Mouse (Mus musculus) testis, postnatal 14 days (tissue): ENCODE data around the gene Cdk5rap3.

Source experiments
- DNase-seq: peaks from one replicate; pipeline ENCODE4 v3.0.0; 2021; ENCODE audit warnings: low spot score

Cdk5rap3 gene

GRCm38 (mm10) chr11:96895886-96896285 lies 20.4 kb downstream of the Cdk5rap3 start:
- no peak for DNase-seq

GRCm38 (mm10) chr11:96893203-96893842 lies 23.0 kb downstream of the Cdk5rap3 start:
- DNase-seq: no peak

- no peak for DNase-seq
Observed at GRCm38 (mm10) chr11:96891784-96892527, 24.3 kb downstream of the Cdk5rap3 start.

GRCm38 (mm10) chr11:96886942-96887546 lies 29.3 kb downstream of the Cdk5rap3 start:
- DNase-seq: no peak

- no peak for DNase-seq
Observed at GRCm38 (mm10) chr11:96885901-96886340, 30.4 kb downstream of the Cdk5rap3 start.

- DNase-seq: no peak
Observed at GRCm38 (mm10) chr11:96880296-96880695, 36.0 kb downstream of the Cdk5rap3 start.

GRCm38 (mm10) chr11:96879359-96879758 lies 36.9 kb downstream of the Cdk5rap3 start:
- DNase-seq: no peak

- no peak for DNase-seq
Observed at GRCm38 (mm10) chr11:96878715-96879114, 37.6 kb downstream of the Cdk5rap3 start.

- DNase-seq: no peak
Observed at GRCm38 (mm10) chr11:96877071-96877470, 39.2 kb downstream of the Cdk5rap3 start.

- DNase-seq: no peak
Observed at GRCm38 (mm10) chr11:96876300-96877040, 39.8 kb downstream of the Cdk5rap3 start.

GRCm38 (mm10) chr11:96875745-96876144 lies 40.6 kb downstream of the Cdk5rap3 start:
- DNase-seq: peak; percentile 86

- DNase-seq: no peak
Observed at GRCm38 (mm10) chr11:96875270-96875669, 41.0 kb downstream of the Cdk5rap3 start.

- DNase-seq: no peak
Observed at GRCm38 (mm10) chr11:96873601-96874140, 42.6 kb downstream of the Cdk5rap3 start.

- peak; percentile 33 for DNase-seq
Observed at GRCm38 (mm10) chr11:96872441-96873379, 43.6 kb downstream of the Cdk5rap3 start.

GRCm38 (mm10) chr11:96867149-96867548 lies 49.1 kb downstream of the Cdk5rap3 start:
- DNase-seq: peak; percentile 56

- DNase-seq: no peak
Observed at GRCm38 (mm10) chr11:96863206-96863995, 52.9 kb downstream of the Cdk5rap3 start.

GRCm38 (mm10) chr11:96862534-96862933 lies 53.8 kb downstream of the Cdk5rap3 start:
- no peak for DNase-seq

- peak; percentile 92 for DNase-seq
Observed at GRCm38 (mm10) chr11:96861878-96862289, 54.4 kb downstream of the Cdk5rap3 start.

- peak; percentile 46 for DNase-seq
Observed at GRCm38 (mm10) chr11:96861446-96861845, 54.9 kb downstream of the Cdk5rap3 start.

- peak; percentile 76 for DNase-seq
Observed at GRCm38 (mm10) chr11:96860564-96860963, 55.7 kb downstream of the Cdk5rap3 start.
